Mouse (Mus musculus) macrophage (primary cell): ENCODE measurements around the gene S100pbp. TPM values are rescaled to one million over a fixed set of nuclear protein-coding genes. Genes with fewer than 3 reads are reported as not detected.

Source experiments
- H3K27ac ChIP-seq: fragments of 350-480 bp; formaldehyde crosslinking; 2 replicates; pipeline ENCODE4 v1.9.0; 2021
- H3K36me3 ChIP-seq: fragments of 350-480 bp; formaldehyde crosslinking; 2 replicates; pipeline ENCODE4 v1.9.0; 2021; ENCODE audit errors: inconsistent target
- H3K4me3 ChIP-seq: fragments of 350-480 bp; formaldehyde crosslinking; 2 replicates; pipeline ENCODE4 v1.9.0; 2021; ENCODE audit errors: inconsistent target
- H3K79me2 ChIP-seq: fragments of 350-480 bp; formaldehyde crosslinking; 2 replicates; pipeline ENCODE4 v1.9.0; 2021; ENCODE audit errors: inconsistent target
- WGBS: methylation state at CpG from one replicate; pipeline ENCODE4 v1.1.7; 2026; ENCODE audit warnings: inconsistent platforms; ENCODE audit not compliant: missing documents; 5-methylcytosine and 5-hydroxymethylcytosine counted together
- polyA plus RNA-seq: library from polyadenylated mRNA; stranded (reverse); fragments of 250-400 nt; gene quantifications from 3 replicates; pipeline ENCODE4 v1.2.4, GENCODE M21; 2018; ENCODE audit warnings: inconsistent platforms

Gene S100pbp
- polyA plus RNA-seq, 1 experiment from 2014 or later = 12.7 TPM

- no peaks in the 10 kb centered on the region for H3K79me2 ChIP-seq
- peaks cover 31% of the 10 kb centered on the region for H3K36me3 ChIP-seq
- no peak overlapping the region for H3K4me3 ChIP-seq
- H3K27ac ChIP-seq = no peak overlapping the region
- WGBS = 92% methylated on average over 13 of the region's 13 CpGs
Measured at GRCm38 (mm10) chr4:129147552-129148103, 41.9 kb downstream of the S100pbp start.

DNA sequence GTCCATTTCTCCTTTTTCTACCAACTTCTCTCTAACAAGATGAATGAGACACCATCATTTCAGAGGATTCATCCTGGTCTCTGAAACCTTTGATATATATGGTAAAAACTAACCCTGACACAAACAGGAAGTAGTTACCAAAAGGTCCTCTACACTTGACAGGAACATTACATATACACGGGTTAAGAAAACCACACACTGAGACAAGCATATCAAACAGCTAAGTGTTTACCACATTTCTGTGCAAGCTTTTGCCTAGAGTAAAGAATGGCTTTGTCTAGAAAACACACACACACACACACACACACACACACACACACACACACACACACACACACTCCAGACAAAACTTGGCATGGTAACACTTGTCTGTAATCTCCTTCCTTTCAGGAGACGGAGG, 43.1 kb downstream of the S100pbp start:
- Histone ChIP-seq H3K36me3 (peaks cover 22% of the 10 kb centered on the region), H3K27ac (no peak overlapping the region), H3K79me2 (no peaks in the 10 kb centered on the region), H3K4me3 (no peak overlapping the region)
- WGBS = 38% methylated on average over 2 of the region's 2 CpGs

GRCm38 (mm10) chr4:129145943-129146342, 43.6 kb downstream of the S100pbp start:
- no peak overlapping the region for H3K4me3 ChIP-seq
- no peak overlapping the region for H3K27ac ChIP-seq
- peaks cover 18% of the 10 kb centered on the region for H3K36me3 ChIP-seq
- no peaks in the 10 kb centered on the region for H3K79me2 ChIP-seq
- WGBS = 97% methylated on average over 4 of the region's 4 CpGs

- Histone ChIP-seq H3K36me3 (peaks cover 13% of the 10 kb centered on the region), H3K27ac (no peak overlapping the region), H3K79me2 (no peaks in the 10 kb centered on the region), H3K4me3 (no peak overlapping the region)
- 81% methylated on average over 4 of the region's 4 CpGs for WGBS
Measured at GRCm38 (mm10) chr4:129145411-129145810, 44.1 kb downstream of the S100pbp start.

GRCm38 (mm10) chr4:129144401-129145367, 44.8 kb downstream of the S100pbp start:
- Histone ChIP-seq H3K27ac (no peak overlapping the region), H3K36me3 (peaks cover 6% of the 10 kb centered on the region), H3K79me2 (no peaks in the 10 kb centered on the region), H3K4me3 (no peak overlapping the region)
- WGBS = 90% methylated on average over 16 of the region's 16 CpGs

- 66% methylated on average over 5 of the region's 5 CpGs for WGBS
- Histone ChIP-seq H3K79me2 (no peaks in the 10 kb centered on the region), H3K36me3 (no peaks in the 10 kb centered on the region), H3K27ac (no peak overlapping the region), H3K4me3 (no peak overlapping the region)
Measured at GRCm38 (mm10) chr4:129143509-129143908, 46.0 kb downstream of the S100pbp start.

DNA sequence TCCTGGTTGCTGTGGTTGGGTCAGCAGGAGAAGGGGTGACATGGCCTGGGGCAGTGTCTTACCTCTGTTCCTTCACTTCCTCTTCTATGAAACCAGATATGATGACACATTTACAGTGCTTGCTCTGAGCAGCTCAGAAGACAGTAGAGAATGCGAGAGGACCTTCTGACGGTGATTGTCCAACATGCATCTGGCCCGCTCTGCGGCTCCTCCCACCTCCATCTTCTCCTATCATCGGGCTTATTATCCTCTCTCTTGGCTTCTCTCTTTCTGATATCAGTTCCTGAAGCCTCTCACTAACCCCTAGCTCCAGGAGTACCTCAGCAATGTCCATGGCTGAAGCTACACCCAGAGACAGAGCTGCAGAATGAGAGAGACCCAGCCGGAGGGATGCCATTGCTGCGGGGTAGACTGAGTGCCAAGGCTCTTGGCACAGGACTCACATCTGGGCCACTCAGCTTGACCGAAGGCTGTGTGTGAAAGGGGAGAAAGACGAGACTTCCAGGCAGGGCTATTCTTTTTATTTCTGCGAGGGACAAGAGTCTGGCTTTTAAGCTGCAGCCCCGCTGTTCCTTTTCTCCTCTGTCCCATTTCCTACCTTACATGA, 47.0 kb downstream of the S100pbp start:
- Histone ChIP-seq H3K27ac (no peak overlapping the region), H3K36me3 (no peaks in the 10 kb centered on the region), H3K79me2 (no peaks in the 10 kb centered on the region), H3K4me3 (no peak overlapping the region)
- WGBS = 79% methylated on average over 11 of the region's 11 CpGs

GRCm38 (mm10) chr4:129141560-129142438, 47.7 kb downstream of the S100pbp start:
- H3K36me3 ChIP-seq = no peaks in the 10 kb centered on the region
- H3K79me2 ChIP-seq = no peaks in the 10 kb centered on the region
- no peak overlapping the region for H3K27ac ChIP-seq
- 80% methylated on average over 16 of the region's 17 CpGs for WGBS
- no peak overlapping the region for H3K4me3 ChIP-seq

- 35% methylated on average over 4 of the region's 4 CpGs for WGBS
- H3K27ac ChIP-seq = no peak overlapping the region
- H3K4me3 ChIP-seq = no peak overlapping the region
- no peaks in the 10 kb centered on the region for H3K79me2 ChIP-seq
- no peaks in the 10 kb centered on the region for H3K36me3 ChIP-seq
Measured at GRCm38 (mm10) chr4:129140808-129141207, 48.7 kb downstream of the S100pbp start.

DNA sequence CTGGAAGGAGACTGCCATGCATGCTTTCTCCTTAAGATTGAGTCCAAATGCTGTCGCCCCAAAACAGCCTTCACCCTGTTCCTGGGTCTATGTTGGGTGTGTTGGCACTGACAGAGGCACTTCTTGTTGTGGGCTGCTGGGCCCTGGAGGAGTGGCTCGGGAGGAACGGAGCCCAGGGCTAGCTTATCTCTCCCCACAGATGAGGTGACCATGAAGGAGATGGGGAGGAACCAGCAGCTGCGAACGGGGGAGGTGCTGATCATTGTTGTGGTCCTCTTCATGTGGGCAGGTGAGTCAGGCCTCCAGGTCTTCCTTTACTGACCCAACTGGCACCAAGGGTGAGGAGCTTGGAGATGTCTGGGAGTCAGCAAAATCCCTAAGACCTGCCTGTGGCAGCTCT, 49.9 kb downstream of the S100pbp start:
- H3K27ac ChIP-seq = no peak overlapping the region
- no peaks in the 10 kb centered on the region for H3K79me2 ChIP-seq
- H3K4me3 ChIP-seq = no peak overlapping the region
- no peaks in the 10 kb centered on the region for H3K36me3 ChIP-seq
- 71% methylated on average over 5 of the region's 5 CpGs for WGBS

- Histone ChIP-seq H3K79me2 (no peaks in the 10 kb centered on the region), H3K27ac (no peak overlapping the region), H3K4me3 (no peak overlapping the region), H3K36me3 (no peaks in the 10 kb centered on the region)
- WGBS = 70% methylated on average over 14 of the region's 14 CpGs
Measured at GRCm38 (mm10) chr4:129137392-129138321, 51.9 kb downstream of the S100pbp start.

DNA sequence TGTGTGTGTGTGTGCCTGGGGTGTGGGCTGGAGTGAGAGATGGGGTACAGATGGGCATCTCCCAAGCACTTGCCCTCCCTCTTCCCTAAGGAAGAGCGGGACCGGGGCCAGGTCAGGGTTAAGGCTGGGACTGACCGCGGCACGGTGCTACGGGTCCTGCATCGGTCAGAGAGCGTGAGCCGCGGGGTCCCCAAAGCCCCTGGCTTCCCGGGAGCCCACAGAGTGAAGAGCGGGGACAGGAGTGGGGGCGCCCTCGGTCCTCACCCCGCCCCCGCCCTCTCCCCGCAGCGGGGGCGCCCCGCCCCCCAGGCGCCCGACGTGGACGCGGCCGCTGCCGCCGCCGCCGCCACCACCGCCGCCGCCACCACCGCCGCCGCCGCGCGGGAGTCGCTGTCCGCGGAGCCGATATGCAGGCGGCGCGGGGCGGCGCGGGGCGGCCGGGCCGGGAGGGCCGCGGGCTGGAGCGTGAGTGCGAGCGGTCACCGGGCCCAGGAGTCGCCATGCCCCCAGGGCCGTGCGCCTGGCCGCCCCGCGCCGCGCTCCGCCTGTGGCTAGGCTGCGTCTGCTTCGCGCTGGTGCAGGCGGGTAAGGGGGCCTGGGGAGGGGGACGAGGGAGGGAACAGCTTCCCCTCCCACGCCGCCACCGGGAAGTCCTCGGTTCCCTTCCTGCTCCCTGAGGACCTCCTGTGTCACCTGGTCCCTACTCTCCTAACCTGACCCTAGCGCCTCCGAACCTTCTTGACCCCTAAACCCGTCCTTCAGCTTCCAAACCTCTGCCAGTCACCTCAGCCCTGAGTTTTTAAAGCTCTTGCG, 52.7 kb downstream of the S100pbp start, which contains the start of gene Fndc5:
TSS of gene Fndc5 (plus strand) at position 421 of the 813 bp plus-strand sequence.
- 8% methylated on average over 30 of the region's 80 CpGs for WGBS
- no peaks in the 10 kb centered on the region for H3K79me2 ChIP-seq
- H3K4me3 ChIP-seq = no peak within 1 kb of the TSS
- no peak within 1 kb of the TSS for H3K27ac ChIP-seq
- H3K36me3 ChIP-seq = no peaks in the 10 kb centered on the region

DNA sequence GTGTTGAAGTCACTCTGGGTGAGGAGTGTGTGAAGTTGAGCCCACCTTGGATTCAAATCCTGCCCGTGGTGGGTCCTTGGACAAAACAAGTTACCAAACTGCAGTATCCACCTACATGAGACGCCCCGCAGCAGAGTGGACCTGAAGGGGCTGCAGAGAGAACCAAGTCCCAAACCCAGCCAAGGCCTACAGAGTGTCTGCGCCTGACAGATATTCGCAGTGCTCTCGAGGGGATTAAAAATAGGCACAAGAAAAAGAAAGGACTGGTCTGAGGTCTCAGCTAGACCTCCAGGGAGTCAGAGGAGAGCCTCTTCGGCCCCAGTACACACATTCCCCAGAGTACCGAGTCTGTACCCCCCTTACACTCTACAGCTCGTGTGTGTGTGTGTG, 53.3 kb downstream of the S100pbp start:
- H3K79me2 ChIP-seq = no peaks in the 10 kb centered on the region
- no peaks in the 10 kb centered on the region for H3K36me3 ChIP-seq
- no peak overlapping the region for H3K27ac ChIP-seq
- 49% methylated on average over 9 of the region's 9 CpGs for WGBS
- H3K4me3 ChIP-seq = no peak overlapping the region
